Mouse (Mus musculus): ENCODE data around the gene C2cd5. TPM values are rescaled to one million over a fixed set of nuclear protein-coding genes. Genes with fewer than 3 reads are reported as not detected.

Gene C2cd5
- polyA plus RNA-seq, 1 experiment from 2014 or later: 7.9 TPM

- 74% methylated on average over 11 of the region's 11 CpGs for WGBS (ENCODE audit: insufficient replicate concordance)
- H3K27ac ChIP-seq (ENCODE audit: low read depth): no peak overlapping the region
- peaks cover 37% of the 10 kb centered on the region for H3K36me3 ChIP-seq (replicated peaks; ENCODE audit: insufficient read depth, low read length)
- 0 out of 2 replicates have a peak, but pooled peaks have one; percentile 35 for ATAC-seq
- no peak for DNase-seq
- no peak overlapping the region for H3K4me2 ChIP-seq (ENCODE audit: low read depth, low read length)
- H3K9me3 ChIP-seq (ENCODE audit: low read length): no peaks in the 10 kb centered on the region
- no peak overlapping the region for H3K4me3 ChIP-seq (ENCODE audit: low read depth, low read length)
- H3K4me1 ChIP-seq (ENCODE audit: insufficient read depth): no peaks in the 10 kb centered on the region
- H3K9ac ChIP-seq (replicated peaks): no peak overlapping the region
- H3K27me3 ChIP-seq (ENCODE audit: insufficient read depth, low read length): no peaks in the 10 kb centered on the region
- TF ChIP-seq CTCF (IDR thresholded peaks at IDR 0.05; ENCODE audit: low read depth) (no peak), EP300 (IDR thresholded peaks at IDR 0.05; ENCODE audit: low read depth) (no peak)
Measured at GRCm38 (mm10) chr6:143049791-143050555, 50.0 kb downstream of the C2cd5 start.

GRCm38 (mm10) chr6:143049117-143049516 is 50.8 kb downstream of the C2cd5 start:
- no peak for ATAC-seq
- Histone ChIP-seq H3K4me3 (ENCODE audit: low read depth, low read length) (no peak overlapping the region), H3K9me3 (ENCODE audit: low read length) (no peaks in the 10 kb centered on the region), H3K9ac (replicated peaks) (no peak overlapping the region), H3K4me1 (ENCODE audit: insufficient read depth) (no peaks in the 10 kb centered on the region), H3K4me2 (ENCODE audit: low read depth, low read length) (no peak overlapping the region), H3K27ac (ENCODE audit: low read depth) (no peak overlapping the region), H3K36me3 (replicated peaks; ENCODE audit: insufficient read depth, low read length) (peaks cover 29% of the 10 kb centered on the region), H3K27me3 (ENCODE audit: insufficient read depth, low read length) (no peaks in the 10 kb centered on the region)
- 94% methylated on average over 2 of the region's 2 CpGs for WGBS (ENCODE audit: insufficient replicate concordance)
- no peak for DNase-seq
- TF ChIP-seq EP300 (IDR thresholded peaks at IDR 0.05; ENCODE audit: low read depth): no peak
- TF ChIP-seq CTCF (IDR thresholded peaks at IDR 0.05; ENCODE audit: low read depth): no peak

DNA sequence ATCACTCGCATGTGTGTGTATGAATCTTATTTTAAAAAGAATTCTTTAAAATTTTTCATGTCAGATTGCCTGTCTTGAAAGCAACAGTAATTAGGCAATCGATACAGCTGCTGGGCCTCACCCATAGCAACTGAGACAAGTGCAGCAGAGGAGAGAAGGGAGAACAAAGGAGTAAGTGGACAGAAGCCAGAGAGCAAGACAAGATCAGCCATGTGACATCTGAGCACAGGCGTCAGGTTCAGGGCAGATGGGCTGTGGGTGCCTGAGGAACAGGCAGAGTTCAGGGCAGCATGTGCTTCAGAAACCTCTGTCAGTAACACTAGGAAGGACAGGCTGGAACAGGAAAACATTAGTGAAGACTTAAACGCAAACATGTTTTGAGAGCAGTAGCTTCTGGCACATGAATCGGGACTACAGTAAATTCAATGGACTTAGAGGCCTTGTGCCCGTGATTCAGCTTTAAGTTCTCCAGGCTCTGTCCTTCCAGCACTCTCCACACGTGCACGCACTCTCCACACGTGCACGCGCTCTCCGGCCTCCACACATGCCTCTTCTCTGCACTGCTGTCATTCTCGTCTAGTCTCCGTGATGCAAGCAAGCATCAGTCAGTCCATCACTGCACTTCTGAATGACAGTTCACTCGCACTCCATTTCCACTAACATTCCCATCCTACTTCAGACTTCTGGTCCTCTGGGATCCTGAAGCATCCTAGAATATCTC is 52.2 kb downstream of the C2cd5 start:
- WGBS (ENCODE audit: insufficient replicate concordance): 85% methylated on average over 15 of the region's 15 CpGs
- H3K9me3 ChIP-seq (ENCODE audit: low read length): no peaks in the 10 kb centered on the region
- DNase-seq (no peak), ATAC-seq (no peak)
- no peaks in the 10 kb centered on the region for H3K4me1 ChIP-seq (ENCODE audit: insufficient read depth)
- H3K36me3 ChIP-seq (replicated peaks; ENCODE audit: insufficient read depth, low read length): peaks cover 22% of the 10 kb centered on the region
- H3K27me3 ChIP-seq (ENCODE audit: insufficient read depth, low read length): no peaks in the 10 kb centered on the region
- TF ChIP-seq EP300 (IDR thresholded peaks at IDR 0.05; ENCODE audit: low read depth) (no peak), CTCF (IDR thresholded peaks at IDR 0.05; ENCODE audit: low read depth) (no peak)
- no peak overlapping the region for H3K4me3 ChIP-seq (ENCODE audit: low read depth, low read length)
- H3K27ac ChIP-seq (ENCODE audit: low read depth): no peak overlapping the region
- no peak overlapping the region for H3K4me2 ChIP-seq (ENCODE audit: low read depth, low read length)
- H3K9ac ChIP-seq (replicated peaks): no peak overlapping the region

GRCm38 (mm10) chr6:143041578-143041977 is 58.4 kb downstream of the C2cd5 start:
- Histone ChIP-seq H3K36me3 (replicated peaks; ENCODE audit: insufficient read depth, low read length) (peaks cover 30% of the 10 kb centered on the region), H3K27me3 (ENCODE audit: insufficient read depth, low read length) (no peaks in the 10 kb centered on the region), H3K4me3 (ENCODE audit: low read depth, low read length) (no peak overlapping the region), H3K9ac (replicated peaks) (no peak overlapping the region), H3K4me1 (ENCODE audit: insufficient read depth) (no peaks in the 10 kb centered on the region), H3K9me3 (ENCODE audit: low read length) (no peaks in the 10 kb centered on the region), H3K4me2 (ENCODE audit: low read depth, low read length) (no peak overlapping the region), H3K27ac (ENCODE audit: low read depth) (no peak overlapping the region)
- TF ChIP-seq CTCF (IDR thresholded peaks at IDR 0.05; ENCODE audit: low read depth) (no peak), EP300 (IDR thresholded peaks at IDR 0.05; ENCODE audit: low read depth) (no peak)
- WGBS (ENCODE audit: insufficient replicate concordance): 82% methylated on average over 6 of the region's 6 CpGs
- ATAC-seq (no peak), DNase-seq (no peak)

GRCm38 (mm10) chr6:143035261-143035660 is 64.7 kb downstream of the C2cd5 start:
- Histone ChIP-seq H3K4me1 (ENCODE audit: insufficient read depth) (no peaks in the 10 kb centered on the region), H3K4me3 (ENCODE audit: low read depth, low read length) (no peak overlapping the region), H3K27me3 (ENCODE audit: insufficient read depth, low read length) (no peaks in the 10 kb centered on the region), H3K9ac (replicated peaks) (no peak overlapping the region), H3K9me3 (ENCODE audit: low read length) (no peaks in the 10 kb centered on the region), H3K4me2 (ENCODE audit: low read depth, low read length) (no peak overlapping the region), H3K27ac (ENCODE audit: low read depth) (no peak overlapping the region), H3K36me3 (replicated peaks; ENCODE audit: insufficient read depth, low read length) (peaks cover 69% of the 10 kb centered on the region)
- no peak for DNase-seq
- no peak for ATAC-seq
- 44% methylated on average over 4 of the region's 4 CpGs for WGBS (ENCODE audit: insufficient replicate concordance)
- peak; percentile 56 for TF ChIP-seq CTCF (IDR thresholded peaks at IDR 0.05; ENCODE audit: low read depth)
- TF ChIP-seq EP300 (IDR thresholded peaks at IDR 0.05; ENCODE audit: low read depth): no peak

- no peaks in the 10 kb centered on the region for H3K27me3 ChIP-seq (ENCODE audit: insufficient read depth, low read length)
- TF ChIP-seq EP300 (IDR thresholded peaks at IDR 0.05; ENCODE audit: low read depth): no peak
- TF ChIP-seq CTCF (IDR thresholded peaks at IDR 0.05; ENCODE audit: low read depth): no peak
- H3K4me1 ChIP-seq (ENCODE audit: insufficient read depth): no peaks in the 10 kb centered on the region
- no peak overlapping the region for H3K27ac ChIP-seq (ENCODE audit: low read depth)
- peaks cover 74% of the 10 kb centered on the region for H3K36me3 ChIP-seq (replicated peaks; ENCODE audit: insufficient read depth, low read length)
- WGBS (ENCODE audit: insufficient replicate concordance): 77% methylated on average over 2 of the region's 2 CpGs
- H3K9me3 ChIP-seq (ENCODE audit: low read length): no peaks in the 10 kb centered on the region
- DNase-seq: no peak
- ATAC-seq: no peak
- H3K9ac ChIP-seq (replicated peaks): no peak overlapping the region
- H3K4me3 ChIP-seq (ENCODE audit: low read depth, low read length): no peak overlapping the region
- no peak overlapping the region for H3K4me2 ChIP-seq (ENCODE audit: low read depth, low read length)
Measured at GRCm38 (mm10) chr6:143034503-143034902, 65.4 kb downstream of the C2cd5 start.

All from liver, postnatal 0 days (tissue).